Mouse (Mus musculus): Measurements from ENCODE around the gene Polr2c. TPM values are rescaled to one million over a fixed set of nuclear protein-coding genes. Genes with fewer than 3 reads are reported as not detected.

Polr2c gene
- total RNA-seq, 2 experiments from 2014 or later = 56.7 to 64.3 TPM

Other genes starting within 250 kb of the Polr2c start
- gene Arl2bp, start 190.8 kb upstream of the Polr2c start, total RNA-seq (2021) = 10 to 100 TPM; 60.1 to 66.1 TPM
- gene Pllp, start 161.2 kb upstream of the Polr2c start, total RNA-seq (2021) = 1 to 10 TPM; 2.0 to 3.9 TPM
- 1 to 10 TPM in 1 of 2 experiments, under 1 TPM in 1; 0.60 to 1.0 TPM for gene Ccl22, start 111.9 kb upstream of the Polr2c start, total RNA-seq (2021)
- 10 to 100 TPM; 10.4 to 13.3 TPM for gene Cx3cl1, start 85.4 kb upstream of the Polr2c start, total RNA-seq (2021)
- under 1 TPM in 1 of 2 experiments, not detected in 1; 0.96 TPM for gene Ccl17, start 47.0 kb upstream of the Polr2c start, total RNA-seq (2021)
- 100 to 1,000 TPM; 270 to 345 TPM for gene Coq9, start 19.1 kb upstream of the Polr2c start, total RNA-seq (2021)
- gene Ciapin1, start 19.1 kb upstream of the Polr2c start, total RNA-seq (2021) = 100 to 1,000 TPM; 101 to 127 TPM
- 10 to 100 TPM; 26.3 to 26.7 TPM for gene Dok4, start 18.9 kb downstream of the Polr2c start, total RNA-seq (2021)
- 10 to 100 TPM; 11.0 to 11.7 TPM for gene Ccdc102a, start 60.6 kb downstream of the Polr2c start, total RNA-seq (2021)
- gene Adgrg5, start 66.2 kb downstream of the Polr2c start, total RNA-seq (2021) = under 1 TPM; 0.27 to 0.82 TPM
- 10 to 100 TPM; 35.9 to 48.9 TPM for gene Adgrg1, start 117.3 kb downstream of the Polr2c start, total RNA-seq (2021)
- gene Adgrg3, start 160.2 kb downstream of the Polr2c start, total RNA-seq (2021) = 1 to 10 TPM; 4.0 to 4.5 TPM
- not detected for gene Drc7, start 197.7 kb downstream of the Polr2c start, total RNA-seq (2021)
- gene Katnb1, start 223.7 kb downstream of the Polr2c start, total RNA-seq (2021) = 10 to 100 TPM in 1 of 2 experiments, 1 to 10 TPM in 1; 9.4 to 16.1 TPM

Measured in adrenal gland, postnatal 10 days (tissue).